Mouse (Mus musculus) kidney, embryonic 16.5 days (tissue): Measurements from ENCODE around the gene Zfp629. TPM values are rescaled to one million over a fixed set of nuclear protein-coding genes. Genes with fewer than 3 reads are reported as not detected.

ENCODE experiments used
- ATAC-seq: fragments of 200-750 bp; cut with Nextera tagmentation; 2 replicates; pipeline ENCODE4 v1.8.0; 2017; ENCODE audit warnings: moderate TSS enrichment; ENCODE audit not compliant: low FRiP score, low TSS enrichment
- H3K27ac ChIP-seq: fragments of 300-500 bp; sonication (generic); 2 replicates; pipeline ENCODE4 v1.5.1; 2014; ENCODE audit warnings: low read length
- H3K27me3 ChIP-seq: fragments of 300-500 bp; sonication (generic); 2 replicates; pipeline ENCODE4 v1.6.1; 2014; ENCODE audit warnings: low read length, control low read depth, mixed read lengths; ENCODE audit not compliant: insufficient read depth
- H3K36me3 ChIP-seq: fragments of 300-500 bp; sonication (generic); 2 replicates; pipeline ENCODE4 v1.6.1; 2014; ENCODE audit warnings: low read length, control low read depth, mixed read lengths; ENCODE audit not compliant: insufficient read depth
- H3K4me1 ChIP-seq: fragments of 300-500 bp; sonication (generic); 2 replicates; pipeline ENCODE4 v1.6.1; 2014; ENCODE audit warnings: low read length, control low read depth, mixed read lengths; ENCODE audit not compliant: insufficient read depth
- H3K4me2 ChIP-seq: fragments of 300-500 bp; sonication (generic); replicated peaks from 2 replicates; pipeline ENCODE4 v1.6.1; 2014; ENCODE audit warnings: low read depth, low read length
- H3K4me3 ChIP-seq: fragments of 300-500 bp; sonication (generic); 2 replicates; pipeline ENCODE4 v1.5.1; 2014; ENCODE audit warnings: mild to moderate bottlenecking, low read length
- H3K9ac ChIP-seq: fragments of 300-500 bp; sonication (generic); replicated peaks from 2 replicates; pipeline ENCODE4 v1.6.1; 2014; ENCODE audit warnings: low read length
- H3K9me3 ChIP-seq: fragments of 300-500 bp; sonication (generic); 2 replicates; pipeline ENCODE4 v1.6.1; 2016; ENCODE audit warnings: low read length, control low read depth
- WGBS: fragments of 180-500 bp; shearing (Covaris S2); extraction: QIAGEN DNeasy Blood & Tissue Kit; methylation state at CpG from one replicate; pipeline ENCODE4 v1.1.7; 2014; 5-methylcytosine and 5-hydroxymethylcytosine counted together
- polyA plus RNA-seq: library from polyadenylated mRNA; unstranded; fragments of >200 nt; fragmentation: Nextera tagmentation; extraction: Ambion mirVana; gene quantifications from 2 replicates; pipeline ENCODE4 v1.2.1, GENCODE M21; 2015

Zfp629 gene
- polyA plus RNA-seq, 1 experiment from 2014 or later = 19.8 TPM

- H3K9me3 ChIP-seq = no peaks in the 10 kb centered on the region
- peaks cover 49% of the 10 kb centered on the region for H3K36me3 ChIP-seq
- no peak overlapping the region for H3K9ac ChIP-seq
- 91% methylated on average over 10 of the region's 10 CpGs for WGBS
- H3K27me3 ChIP-seq = no peaks in the 10 kb centered on the region
- no peak overlapping the region for H3K4me2 ChIP-seq
- ATAC-seq = no peak
- H3K4me1 ChIP-seq = no peaks in the 10 kb centered on the region
- H3K4me3 ChIP-seq = no peak overlapping the region
- no peak overlapping the region for H3K27ac ChIP-seq
These were observed 11.3 kb downstream of the Zfp629 start for GRCm38 (mm10) chr7:127604256-127604655.

DNA sequence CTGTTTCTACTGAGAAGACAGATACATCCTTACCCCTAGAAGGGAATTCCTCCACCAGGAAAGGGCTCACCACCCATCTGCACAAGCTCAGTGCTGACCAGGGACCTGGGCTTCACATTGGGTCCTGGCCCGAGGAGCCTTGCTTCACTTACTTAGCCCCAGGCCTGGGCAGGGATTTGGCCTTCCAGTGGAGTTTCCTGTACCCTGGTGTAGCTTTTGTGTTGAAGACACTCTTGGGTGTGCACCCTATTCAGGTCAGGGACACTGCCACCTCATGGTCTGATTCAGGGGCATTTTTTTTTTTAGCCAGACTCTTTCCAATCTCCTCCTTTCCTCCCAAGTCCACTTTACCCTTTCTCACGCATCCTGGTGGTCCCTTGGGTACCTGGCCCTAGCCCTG is 12.7 kb downstream of the Zfp629 start:
- 83% methylated on average over 2 of the region's 2 CpGs for WGBS
- Histone ChIP-seq H3K4me1 (no peaks in the 10 kb centered on the region), H3K9ac (no peak overlapping the region), H3K9me3 (no peaks in the 10 kb centered on the region), H3K4me3 (no peak overlapping the region), H3K4me2 (no peak overlapping the region), H3K36me3 (peaks cover 50% of the 10 kb centered on the region), H3K27ac (no peak overlapping the region), H3K27me3 (no peaks in the 10 kb centered on the region)
- no peak for ATAC-seq

- no peaks in the 10 kb centered on the region for H3K27me3 ChIP-seq
- peaks cover 62% of the 10 kb centered on the region for H3K36me3 ChIP-seq
- H3K4me2 ChIP-seq = no peak overlapping the region
- no peak overlapping the region for H3K9ac ChIP-seq
- no peaks in the 10 kb centered on the region for H3K9me3 ChIP-seq
- WGBS = 79% methylated on average over 4 of the region's 4 CpGs
- H3K27ac ChIP-seq = no peak overlapping the region
- H3K4me3 ChIP-seq = no peak overlapping the region
- no peak for ATAC-seq
- no peaks in the 10 kb centered on the region for H3K4me1 ChIP-seq
These were observed 13.9 kb downstream of the Zfp629 start for GRCm38 (mm10) chr7:127601735-127602134.

DNA sequence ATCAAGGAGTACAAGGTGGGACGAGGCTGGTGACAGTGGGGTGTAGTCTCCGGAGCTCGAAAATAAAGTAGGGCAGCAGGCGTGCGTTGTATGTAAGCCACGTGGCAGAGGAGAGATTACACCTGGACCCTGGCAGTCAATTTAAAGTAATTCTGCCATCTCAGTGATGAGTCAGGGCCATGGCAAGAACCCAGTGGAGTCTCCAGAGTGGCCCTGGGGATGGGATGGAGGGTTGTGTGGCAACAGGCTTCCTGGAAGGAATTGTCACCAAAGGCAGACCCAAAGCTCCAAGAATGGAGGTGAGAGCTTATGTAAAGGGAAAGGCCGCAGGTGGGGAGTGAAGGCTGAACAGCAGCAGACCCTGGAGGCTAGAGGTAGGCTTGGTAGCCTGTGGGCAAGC is 15.0 kb downstream of the Zfp629 start:
- Histone ChIP-seq H3K4me1 (no peaks in the 10 kb centered on the region), H3K27me3 (no peaks in the 10 kb centered on the region), H3K9ac (no peak overlapping the region), H3K9me3 (no peaks in the 10 kb centered on the region), H3K4me3 (no peak overlapping the region), H3K27ac (no peak overlapping the region), H3K4me2 (no peak overlapping the region), H3K36me3 (peaks cover 73% of the 10 kb centered on the region)
- no peak for ATAC-seq
- WGBS = 93% methylated on average over 7 of the region's 7 CpGs

DNA sequence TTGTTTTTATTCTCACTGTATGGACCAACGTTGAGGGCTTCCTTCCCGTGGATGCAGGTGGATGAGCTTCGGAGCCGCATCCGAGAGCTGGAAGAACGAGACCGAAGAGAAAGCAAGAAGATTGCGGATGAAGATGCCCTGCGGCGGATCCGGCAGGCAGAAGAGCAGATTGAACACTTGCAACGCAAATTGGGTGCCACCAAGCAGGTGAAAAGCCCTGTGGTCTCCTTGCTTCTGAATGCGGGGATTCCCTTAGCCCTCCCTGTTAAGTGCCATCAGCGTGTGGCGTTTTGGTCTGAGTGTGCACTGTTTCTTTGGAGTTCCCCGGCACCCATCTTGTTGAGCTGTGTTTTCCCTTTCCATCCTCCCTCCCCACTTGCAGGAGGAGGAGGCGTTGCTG is 18.9 kb downstream of the Zfp629 start:
- H3K9ac ChIP-seq = no peak overlapping the region
- H3K4me1 ChIP-seq = no peaks in the 10 kb centered on the region
- no peak overlapping the region for H3K27ac ChIP-seq
- no peaks in the 10 kb centered on the region for H3K9me3 ChIP-seq
- ATAC-seq = no peak
- WGBS = 94% methylated on average over 17 of the region's 17 CpGs
- no peaks in the 10 kb centered on the region for H3K27me3 ChIP-seq
- no peak overlapping the region for H3K4me2 ChIP-seq
- H3K36me3 ChIP-seq = peaks cover 91% of the 10 kb centered on the region
- no peak overlapping the region for H3K4me3 ChIP-seq

GRCm38 (mm10) chr7:127592575-127592974 is 23.0 kb downstream of the Zfp629 start:
- H3K9me3 ChIP-seq = no peaks in the 10 kb centered on the region
- no peak overlapping the region for H3K27ac ChIP-seq
- no peak for ATAC-seq
- peaks cover 74% of the 10 kb centered on the region for H3K36me3 ChIP-seq
- no peak overlapping the region for H3K4me3 ChIP-seq
- H3K4me2 ChIP-seq = no peak overlapping the region
- H3K4me1 ChIP-seq = peaks cover 9% of the 10 kb centered on the region
- H3K27me3 ChIP-seq = no peaks in the 10 kb centered on the region
- no peak overlapping the region for H3K9ac ChIP-seq
- 87% methylated on average over 14 of the region's 14 CpGs for WGBS

- Histone ChIP-seq H3K9me3 (no peaks in the 10 kb centered on the region), H3K27me3 (no peaks in the 10 kb centered on the region), H3K9ac (no peak overlapping the region), H3K4me1 (peaks cover 17% of the 10 kb centered on the region), H3K36me3 (peaks cover 59% of the 10 kb centered on the region), H3K27ac (no peak overlapping the region), H3K4me3 (no peak overlapping the region), H3K4me2 (no peak overlapping the region)
- no peak for ATAC-seq
- WGBS = 93% methylated on average over 10 of the region's 10 CpGs
These were observed 24.5 kb downstream of the Zfp629 start for GRCm38 (mm10) chr7:127591108-127591507.

GRCm38 (mm10) chr7:127589637-127590036 is 26.0 kb downstream of the Zfp629 start:
- Histone ChIP-seq H3K27ac (no peak overlapping the region), H3K9ac (peak overlapping the region; percentile 80), H3K9me3 (no peaks in the 10 kb centered on the region), H3K27me3 (no peaks in the 10 kb centered on the region), H3K36me3 (peaks cover 44% of the 10 kb centered on the region), H3K4me1 (peaks cover 17% of the 10 kb centered on the region), H3K4me2 (peak overlapping the region; percentile 77), H3K4me3 (peak overlapping the region; percentile 82)
- no peak for ATAC-seq
- 84% methylated on average over 9 of the region's 9 CpGs for WGBS

DNA sequence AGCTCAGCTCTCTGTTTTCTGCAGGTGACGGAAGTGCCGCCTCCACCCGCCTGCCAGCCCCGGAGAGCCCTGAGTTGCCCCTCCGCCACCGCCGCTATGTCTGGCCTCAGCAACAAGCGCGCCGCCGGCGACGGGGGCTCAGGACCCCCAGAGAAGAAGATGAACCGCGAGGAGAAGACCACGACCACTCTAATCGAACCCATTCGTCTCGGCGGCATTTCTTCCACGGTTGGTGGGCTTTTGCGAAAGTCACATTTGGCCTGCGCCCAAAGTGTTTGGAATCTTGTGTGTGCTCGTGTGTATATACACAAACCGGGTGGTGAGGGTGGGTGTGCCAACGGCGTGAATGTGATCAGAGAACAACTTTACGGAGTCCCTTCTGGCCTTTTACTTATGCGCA is 26.7 kb downstream of the Zfp629 start:
- Histone ChIP-seq H3K36me3 (peaks cover 42% of the 10 kb centered on the region), H3K27me3 (no peaks in the 10 kb centered on the region)

GRCm38 (mm10) chr7:127588011-127588871 is 27.4 kb downstream of the Zfp629 start, which contains the start of the genes Ccdc189 and Rnf40:
TSS of gene Ccdc189 (minus strand) at chr7:127588595.
TSS of gene Rnf40 (plus strand) at chr7:127588767.
- WGBS = 0% methylated on average over 50 of the region's 50 CpGs
- peak within 1 kb of the TSS; percentile 77 for H3K4me2 ChIP-seq
- ATAC-seq = peak; percentile 97
- peaks cover 42% of the 10 kb centered on the region for H3K36me3 ChIP-seq
- no peaks in the 10 kb centered on the region for H3K9me3 ChIP-seq
- peaks cover 17% of the 10 kb centered on the region for H3K4me1 ChIP-seq
- no peaks in the 10 kb centered on the region for H3K27me3 ChIP-seq
- H3K4me3 ChIP-seq = peak within 1 kb of the TSS; percentile 82
- peak within 1 kb of the TSS; percentile 83 for H3K27ac ChIP-seq
- H3K9ac ChIP-seq = peak within 1 kb of the TSS; percentile 80

More for the DNA sequence above, 26.7 kb downstream of the Zfp629 start:
- 2% methylated on average over 29 of the region's 29 CpGs for WGBS
- H3K4me2 ChIP-seq = peak overlapping the region; percentile 77
- no peak overlapping the region; the same call in 1 of the 2 replicates for H3K27ac ChIP-seq
- peaks cover 17% of the 10 kb centered on the region for H3K4me1 ChIP-seq
- no peaks in the 10 kb centered on the region for H3K9me3 ChIP-seq
- ATAC-seq = no peak
- peak overlapping the region; percentile 80 for H3K9ac ChIP-seq
- peak overlapping the region; percentile 82 for H3K4me3 ChIP-seq
